Mouse (Mus musculus) bone marrow, adult 2 months (tissue): ENCODE results near the gene Pkn3.

ENCODE experiments used
- CTCF ChIP-seq: fragments of 200-500 bp; IDR thresholded peaks from 2 replicates; pipeline ENCODE4 v1.5.1; 2011; ENCODE audit warnings: low read length, control low read depth; ENCODE audit not compliant: control insufficient read depth, insufficient read depth
- POLR2A ChIP-seq: fragments of 200-500 bp; IDR thresholded peaks from 2 replicates; pipeline ENCODE4 v1.6.1; 2011; ENCODE audit warnings: low read depth, mild to moderate bottlenecking, control low read depth, low read length, borderline replicate concordance; ENCODE audit not compliant: control insufficient read depth

DNA sequence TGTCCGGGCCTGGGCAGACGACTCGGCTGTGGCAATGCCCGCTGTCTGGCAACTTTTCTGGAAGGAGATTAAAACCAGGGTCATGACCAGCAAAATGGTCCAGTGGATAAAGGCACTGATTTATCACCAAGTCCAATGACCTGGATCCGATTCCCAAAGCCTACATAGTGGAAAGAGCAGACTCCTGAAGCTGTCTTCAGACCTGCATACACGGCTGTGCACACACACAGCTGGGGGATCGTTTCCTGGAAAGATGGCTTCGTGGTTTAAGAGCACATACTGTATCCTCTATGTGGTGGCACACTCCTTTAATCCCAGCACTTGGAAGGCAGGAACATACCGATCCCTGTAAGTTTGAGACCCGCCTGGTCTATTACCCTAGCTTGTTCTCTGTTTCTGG, 39.1 kb upstream of the Pkn3 start:
- no peak for TF ChIP-seq POLR2A
- no peak for TF ChIP-seq CTCF
